Mouse (Mus musculus) megakaryocyte, adult 5-6 weeks (primary cell): ENCODE measurements around the gene Trib2. TPM values are rescaled to one million over a fixed set of nuclear protein-coding genes. Genes with fewer than 3 reads are reported as not detected.

Experiments
- ATAC-seq: 2 replicates; pipeline ENCODE4 v1.8.0; 2016; ENCODE audit warnings: mild to moderate bottlenecking, inconsistent platforms; ENCODE audit not compliant: poor library complexity, severe bottlenecking
- total RNA-seq, 2 experiments: library from RNA; stranded (forward) in 1 of 2; stranded (reverse) in 1 of 2; fragments of 153-499, 151-499 nt in 1 of 2; fragments of 221-1000, 200-1000 nt in 1 of 2; gene quantifications; 2 replicates each; pipeline versions ENCODE4 v1.2.3 to v1.2.4; 2015 to 2017

Gene Trib2
- total RNA-seq, 2 experiments from 2014 or later, result 0.33 to 0.96 TPM

- ATAC-seq, result no peak
Observed at GRCm38 (mm10) chr12:15768536-15768935, 48.2 kb downstream of the Trib2 start.

DNA sequence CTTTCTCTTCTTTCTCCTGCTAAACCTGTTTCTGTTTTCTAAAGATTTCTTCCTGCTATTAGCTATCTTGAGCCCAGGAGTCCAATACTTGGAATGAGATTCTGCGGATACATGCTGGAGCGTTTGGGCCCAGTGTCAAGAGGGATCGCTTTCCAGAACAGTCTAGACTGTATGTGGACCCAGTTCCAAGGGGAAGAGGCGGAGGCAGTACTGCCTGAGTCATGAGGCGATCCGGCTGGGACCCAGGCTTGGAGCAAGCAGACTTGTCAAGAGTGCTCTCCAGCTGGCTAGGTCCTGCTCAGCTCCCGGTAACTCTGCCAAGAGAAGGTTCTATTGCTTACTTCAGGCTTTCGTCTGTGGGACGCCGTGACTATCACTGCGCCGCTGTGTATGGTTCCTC, 50.7 kb downstream of the Trib2 start:
- no peak for ATAC-seq

GRCm38 (mm10) chr12:15765238-15765637, 51.5 kb downstream of the Trib2 start:
- ATAC-seq, result no peak

GRCm38 (mm10) chr12:15761453-15762116, 55.1 kb downstream of the Trib2 start:
- ATAC-seq, result no peak

- ATAC-seq, result no peak
Observed at GRCm38 (mm10) chr12:15760684-15761083, 56.0 kb downstream of the Trib2 start.

DNA sequence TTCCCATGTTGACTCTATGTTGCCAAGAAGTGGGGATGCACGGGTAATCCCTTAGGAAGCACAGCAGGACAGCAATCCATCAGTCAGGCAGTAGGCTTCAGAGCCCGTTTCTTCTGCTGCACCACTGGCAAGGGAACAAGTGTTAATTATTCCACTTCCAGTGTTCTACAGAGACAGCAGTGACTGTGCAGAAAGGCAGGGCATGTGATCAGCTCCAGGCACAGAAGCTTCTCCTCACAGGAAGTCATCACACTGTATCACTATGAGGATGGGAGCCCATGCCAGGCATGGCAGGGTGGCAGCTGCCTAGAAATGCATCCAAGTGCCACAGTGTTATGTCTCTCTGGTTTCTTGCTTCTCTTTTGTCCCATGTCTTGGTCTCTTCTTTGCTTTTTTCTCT, 57.9 kb downstream of the Trib2 start:
- ATAC-seq, result no peak

GRCm38 (mm10) chr12:15757351-15757750, 59.4 kb downstream of the Trib2 start:
- no peak for ATAC-seq

DNA sequence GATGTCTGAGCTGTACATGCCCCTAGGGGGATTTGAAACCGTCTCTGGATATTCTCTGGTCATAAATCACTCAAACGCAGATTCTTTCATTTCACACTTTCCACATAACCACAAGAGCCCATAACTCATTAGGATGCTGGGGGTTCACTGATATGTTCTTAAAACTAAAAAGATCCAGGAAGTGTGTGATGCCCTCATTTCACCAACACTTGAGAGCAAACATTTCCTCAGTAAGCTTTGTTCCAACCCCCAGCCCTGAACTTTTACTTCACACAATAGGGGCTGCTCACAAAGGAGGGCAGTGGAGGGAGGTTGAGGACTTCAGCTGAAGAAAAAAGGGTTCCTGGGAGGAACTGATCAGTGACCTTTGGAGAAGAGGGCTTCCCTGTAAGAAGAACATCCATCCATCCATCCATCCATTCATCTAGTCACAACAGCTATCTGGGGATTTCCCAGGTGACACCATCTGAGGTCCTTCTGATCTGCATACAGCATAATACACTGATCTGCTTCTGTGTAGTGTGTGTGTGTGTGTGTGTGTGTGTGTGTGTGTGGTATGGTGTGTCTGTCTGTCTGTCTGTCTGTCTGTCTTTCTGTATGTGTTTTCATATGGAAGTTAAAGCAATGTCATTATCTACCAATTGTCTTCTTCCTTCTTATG, 61.6 kb downstream of the Trib2 start:
- no peak for ATAC-seq

DNA sequence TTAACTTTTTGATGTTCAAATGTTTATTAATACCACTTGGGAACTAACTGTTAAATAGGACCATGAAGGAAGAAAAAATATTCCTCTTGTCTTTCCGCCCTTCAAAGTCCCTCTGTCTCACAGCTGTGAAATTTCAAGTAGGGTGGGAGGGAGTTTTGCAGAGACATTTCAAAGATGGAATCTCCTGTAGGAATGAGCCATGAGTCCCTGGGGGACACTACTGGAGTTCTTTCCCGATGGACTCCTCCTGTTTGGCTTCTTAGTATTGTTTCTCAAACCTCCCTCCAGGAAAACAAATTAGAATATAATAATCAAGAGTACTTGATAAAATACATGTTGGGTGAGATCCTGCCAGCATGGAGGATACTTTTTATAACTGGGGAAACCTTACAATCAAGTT, 62.1 kb downstream of the Trib2 start:
- ATAC-seq, result no peak

- no peak for ATAC-seq
Observed at GRCm38 (mm10) chr12:15749646-15750195, 67.0 kb downstream of the Trib2 start.

DNA sequence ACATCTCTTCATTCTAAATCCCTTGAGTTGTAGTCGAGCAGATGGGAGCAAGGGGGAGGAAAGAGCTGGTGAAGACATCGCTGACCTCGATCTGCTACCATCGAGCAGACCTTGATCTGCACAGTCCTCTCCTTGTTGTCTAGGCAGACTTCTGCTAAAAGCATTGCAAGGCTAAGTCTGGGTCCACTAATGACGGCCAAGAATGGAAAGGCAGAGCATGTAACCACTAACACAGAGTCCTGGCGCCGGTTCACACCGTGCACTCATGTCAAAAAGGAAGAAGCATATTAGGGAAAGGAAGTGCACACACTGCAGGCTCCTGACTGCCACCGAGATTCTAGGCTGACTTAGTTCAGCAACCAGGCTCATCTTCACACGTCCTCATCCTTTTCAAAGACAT, 71.0 kb downstream of the Trib2 start:
- ATAC-seq, result no peak
